Mouse (Mus musculus): ENCODE measurements around the gene Mup14.
"Not testable (repeated sequence)": the region's sequence is repeated elsewhere in the genome, so short reads cannot be mapped to it uniquely, and the experiment has no call there.

The Mup14 gene

DNA sequence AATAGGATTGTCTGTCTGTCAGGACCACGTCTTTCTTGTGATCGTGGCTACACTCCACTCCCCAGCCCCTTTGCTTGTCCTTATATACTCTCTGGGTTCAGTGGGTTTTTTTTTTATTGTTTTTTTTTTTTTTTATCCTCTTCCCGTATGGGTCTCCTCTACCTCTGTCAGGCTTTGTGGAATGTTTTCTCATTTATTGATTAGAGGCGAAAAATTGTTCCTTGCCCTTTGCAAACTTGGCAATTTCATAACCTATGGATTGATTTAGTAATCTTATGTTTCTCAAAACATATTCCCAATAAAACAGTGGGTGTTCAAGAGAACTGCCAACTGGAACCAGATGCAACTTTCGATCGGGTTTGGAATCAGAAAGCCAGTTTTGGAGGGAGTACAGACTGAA, at the start of gene Mup14:
TSS of gene Mup14 (minus strand) at position 101 of the 400 bp plus-strand sequence.
- DNase-seq (ENCODE audit: low spot score in 2 of 2): not testable (repeated sequence)

DNA sequence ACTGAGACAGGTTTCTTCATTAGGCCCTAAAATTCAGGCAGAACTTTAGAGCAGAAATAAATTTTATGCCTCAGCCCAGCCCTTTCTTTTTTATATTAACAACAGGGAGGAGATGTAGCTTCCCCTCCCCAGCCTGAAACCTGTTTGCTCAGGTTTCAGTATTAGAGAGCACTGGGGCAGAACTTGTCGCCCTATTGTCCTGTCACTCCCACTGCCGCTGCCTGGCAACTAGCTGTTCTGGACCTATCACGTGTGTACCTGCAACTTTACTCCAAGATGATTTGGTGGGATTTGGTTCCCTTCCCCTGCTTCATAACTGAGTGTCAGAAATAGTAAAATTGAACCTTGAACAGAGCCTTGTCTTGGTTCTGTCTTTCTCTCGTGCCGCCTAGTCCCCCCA, 34.3 kb upstream of the Mup14 start:
- DNase-seq (ENCODE audit: low spot score in 2 of 2): not testable (repeated sequence)

Measured in urinary bladder, postnatal 36 days (tissue).